Mouse (Mus musculus): ENCODE measurements around the gene AC134908.4. TPM values are rescaled to one million over a fixed set of nuclear protein-coding genes. Genes with fewer than 3 reads are reported as not detected.

The AC134908.4 gene
- total RNA-seq, 2 experiments from 2014 or later = not detected

Small RNA genes lying within 50 kb of the gene (microRNA-seq; reads per million reads assigned to microRNA genes)
- gene Gm25083 = 0 reads per million in 2 experiments
- gene Mir3082 = 0.95 to 1.3 reads per million in 2 experiments
- 0 to 0.32 reads per million in 2 experiments for gene Mir6966

Other genes with a start within 250 kb of the AC134908.4 start
- 10 to 100 TPM; 15.2 to 20.2 TPM for gene Sox8, start 225.0 kb downstream of the AC134908.4 start, total RNA-seq (2021)
- gene Lmf1, start 216.6 kb downstream of the AC134908.4 start, total RNA-seq (2021) = 10 to 100 TPM; 11.5 to 14.5 TPM
- not detected for gene Gng13, start 78.5 kb downstream of the AC134908.4 start, total RNA-seq (2021)
- 1 to 10 TPM; 3.2 to 4.3 TPM for gene Chtf18, start 68.2 kb downstream of the AC134908.4 start, total RNA-seq (2021)
- gene Rpusd1, start 68.0 kb downstream of the AC134908.4 start, total RNA-seq (2021) = 1 to 10 TPM; 3.8 to 5.6 TPM
- gene Mslnl, start 59.6 kb downstream of the AC134908.4 start, total RNA-seq (2021) = not detected
- under 1 TPM; 0.65 to 0.80 TPM for gene Msln, start 41.3 kb downstream of the AC134908.4 start, total RNA-seq (2021)
- gene Narfl, start 21.9 kb downstream of the AC134908.4 start, total RNA-seq (2021) = 10 to 100 TPM; 24.3 to 28.4 TPM
- 10 to 100 TPM; 16.8 to 22.2 TPM for gene Haghl, start 10.0 kb downstream of the AC134908.4 start, total RNA-seq (2021)
- not detected for gene Ccdc78, start 9.1 kb downstream of the AC134908.4 start, total RNA-seq (2021)
- 10 to 100 TPM; 38.3 to 39.4 TPM for gene Fam173a, start 2.8 kb downstream of the AC134908.4 start, total RNA-seq (2021)
- 10 to 100 TPM; 51.5 to 57.4 TPM for gene Metrn, start 1.5 kb upstream of the AC134908.4 start, total RNA-seq (2021)
- gene Fbxl16, start 13.4 kb upstream of the AC134908.4 start, total RNA-seq (2021) = 1 to 10 TPM; 2.1 to 2.3 TPM
- 10 to 100 TPM in 1 of 2 experiments, 1 to 10 TPM in 1; 10.0 to 10.8 TPM for gene Wdr24, start 28.0 kb upstream of the AC134908.4 start, total RNA-seq (2021)
- 10 to 100 TPM; 22.1 to 25.8 TPM for gene Jmjd8, start 33.2 kb upstream of the AC134908.4 start, total RNA-seq (2021)
- 10 to 100 TPM; 95.7 to 99.9 TPM for gene Stub1, start 37.7 kb upstream of the AC134908.4 start, total RNA-seq (2021)
- gene Rhbdl1, start 41.6 kb upstream of the AC134908.4 start, total RNA-seq (2021) = 10 to 100 TPM in 1 of 2 experiments, 1 to 10 TPM in 1; 9.8 to 10.9 TPM
- gene Gm20683, start 46.1 kb upstream of the AC134908.4 start, total RNA-seq (2021) = 1 to 10 TPM; 5.8 to 7.3 TPM
- 10 to 100 TPM; 36.8 TPM for gene Rhot2, start 49.2 kb upstream of the AC134908.4 start, total RNA-seq (2021)
- 1 to 10 TPM; 3.3 to 5.2 TPM for gene Wdr90, start 65.8 kb upstream of the AC134908.4 start, total RNA-seq (2021)
- gene Mcrip2, start 73.1 kb upstream of the AC134908.4 start, total RNA-seq (2021) = 10 to 100 TPM; 57.9 to 61.8 TPM
- 10 to 100 TPM; 20.7 to 23.1 TPM for gene Mettl26, start 79.4 kb upstream of the AC134908.4 start, total RNA-seq (2021)
- gene Wfikkn1, start 85.2 kb upstream of the AC134908.4 start, total RNA-seq (2021) = 1 to 10 TPM in 1 of 2 experiments, under 1 TPM in 1; 0.78 to 1.1 TPM
- 10 to 100 TPM in 1 of 2 experiments, 1 to 10 TPM in 1; 9.3 to 12.6 TPM for gene Rab40c, start 124.1 kb upstream of the AC134908.4 start, total RNA-seq (2021)
- gene Pigq, start 149.3 kb upstream of the AC134908.4 start, total RNA-seq (2021) = 10 to 100 TPM; 38.4 to 39.1 TPM
- not detected for gene Nhlrc4, start 149.3 kb upstream of the AC134908.4 start, total RNA-seq (2021)
- gene A930017K11Rik, start 156.9 kb upstream of the AC134908.4 start, total RNA-seq (2021) = not detected
- gene Capn15, start 190.1 kb upstream of the AC134908.4 start, total RNA-seq (2021) = 1 to 10 TPM; 6.7 to 8.6 TPM